Mouse (Mus musculus): ENCODE results near the gene Slc47a1.

DNA sequence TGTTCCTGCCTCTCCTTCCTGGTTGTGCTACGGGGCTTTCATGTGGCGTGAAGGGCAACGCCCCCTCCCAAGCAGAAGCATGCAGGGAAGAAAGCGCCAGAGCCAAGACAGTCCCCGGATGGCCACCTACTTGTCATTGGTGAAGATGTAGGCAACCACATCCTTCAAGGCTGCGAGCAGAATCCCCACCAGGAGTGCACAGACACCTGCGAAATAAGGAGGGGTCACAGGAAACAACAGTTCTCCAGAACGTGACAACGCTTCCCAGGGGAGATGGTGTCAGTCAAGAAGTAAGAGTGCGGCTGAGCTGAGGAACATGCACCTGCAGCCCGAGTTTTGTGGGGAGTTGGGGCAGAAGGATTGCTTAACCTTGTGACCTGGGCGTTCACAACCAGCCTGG, 68.3 kb downstream of the Slc47a1 start:
- TF ChIP-seq ZC3H11A (IDR thresholded peaks at IDR 0.05; ENCODE audit: borderline replicate concordance, low read depth, low read length) (no peak), ZNF384 (IDR thresholded peaks at IDR 0.05; ENCODE audit: low read depth, low read length) (no peak), CHD2 (IDR thresholded peaks at IDR 0.05; ENCODE audit: low read depth, low read length) (no peak), HCFC1 (IDR thresholded peaks at IDR 0.05; ENCODE audit: borderline replicate concordance, insufficient read depth, low read length) (no peak), MAFK (IDR thresholded peaks at IDR 0.05; ENCODE audit: insufficient read depth, low read depth, low read length) (no peak)
